Mouse (Mus musculus) kidney, postnatal 36 days (tissue): Measurements from ENCODE around the gene Pdgfd.
A peak's percentile ranks its signal among the peaks of the same experiment; 100 is the strongest.
"Not testable (repeated sequence)": the region's sequence is repeated elsewhere in the genome, so short reads cannot be mapped to it uniquely, and the experiment has no call there.

Source experiments
- DNase-seq, 2 experiments: peaks; one replicate each; pipeline ENCODE4 v3.0.0; 2021 to 2022; ENCODE audit warnings: mixed read lengths in 2 of 2

The Pdgfd gene

GRCm38 (mm10) chr9:6168391-6169037 is at the start of gene Pdgfd:
TSS of gene Pdgfd (plus strand) at chr9:6168584.
- peak; percentile 70 to 82 for DNase-seq

DNA sequence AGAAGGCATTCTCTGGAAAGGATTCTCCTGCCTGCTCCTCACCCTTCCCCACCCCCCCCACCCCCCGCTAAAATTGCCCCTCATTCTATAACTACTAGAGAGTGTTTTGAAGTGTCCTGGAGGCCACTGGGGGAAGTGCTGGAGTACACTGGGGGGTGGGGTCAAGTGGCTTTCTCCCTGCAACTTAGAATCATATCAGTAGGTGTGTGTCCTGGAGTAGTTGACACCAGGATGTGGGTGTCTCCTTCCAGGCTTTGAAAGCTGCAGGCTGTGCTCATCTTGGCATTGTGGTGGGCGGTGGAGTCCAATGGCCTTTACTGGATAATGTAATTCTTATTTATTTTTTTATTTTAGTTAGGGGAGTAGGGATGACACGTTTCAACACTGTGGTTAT is 651 bp downstream of the Pdgfd start:
- peak; percentile 15 to 21 for DNase-seq

GRCm38 (mm10) chr9:6170962-6171361 is 2.6 kb downstream of the Pdgfd start:
- DNase-seq, result peak in 1 of 2 experiments; percentile 26

DNA sequence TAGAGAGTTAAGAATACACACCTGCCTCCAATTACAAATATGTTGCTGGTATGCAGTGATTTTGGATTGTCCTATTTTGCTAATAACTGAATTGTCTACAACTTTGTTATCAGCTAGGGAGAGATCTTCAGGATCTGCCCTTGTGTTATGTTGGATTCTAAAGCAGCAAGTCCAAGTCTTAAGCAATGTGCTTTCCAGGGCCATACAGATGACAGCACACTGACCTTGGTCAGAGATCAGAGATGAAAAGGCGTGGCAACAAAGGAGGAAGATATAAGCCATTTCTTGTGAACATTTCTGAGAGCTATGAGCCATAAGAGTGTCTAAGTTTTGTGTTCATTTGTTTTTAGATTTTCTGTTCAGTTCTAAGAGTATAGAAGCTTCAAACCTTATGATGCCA is 4.9 kb downstream of the Pdgfd start:
- no peak for DNase-seq

DNA sequence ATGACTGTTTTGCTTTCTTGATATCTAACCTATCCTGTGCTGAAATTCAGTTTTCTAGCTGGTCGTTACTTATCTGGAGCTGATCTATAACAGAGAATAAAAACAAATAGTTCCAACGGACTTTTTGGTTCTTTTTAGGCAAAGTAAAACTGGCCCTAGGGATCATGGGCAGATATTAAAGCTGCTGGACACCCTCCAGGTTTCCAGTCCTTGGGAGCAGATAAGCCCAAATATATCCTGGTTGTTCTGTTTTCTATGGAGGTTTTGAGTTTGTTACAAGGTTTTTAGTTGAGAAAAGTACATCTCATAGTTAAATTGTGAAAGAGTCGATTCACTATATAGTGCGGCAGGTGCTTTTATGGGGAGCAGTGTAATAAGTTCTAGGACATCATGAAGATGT is 7.3 kb downstream of the Pdgfd start:
- no peak for DNase-seq

DNA sequence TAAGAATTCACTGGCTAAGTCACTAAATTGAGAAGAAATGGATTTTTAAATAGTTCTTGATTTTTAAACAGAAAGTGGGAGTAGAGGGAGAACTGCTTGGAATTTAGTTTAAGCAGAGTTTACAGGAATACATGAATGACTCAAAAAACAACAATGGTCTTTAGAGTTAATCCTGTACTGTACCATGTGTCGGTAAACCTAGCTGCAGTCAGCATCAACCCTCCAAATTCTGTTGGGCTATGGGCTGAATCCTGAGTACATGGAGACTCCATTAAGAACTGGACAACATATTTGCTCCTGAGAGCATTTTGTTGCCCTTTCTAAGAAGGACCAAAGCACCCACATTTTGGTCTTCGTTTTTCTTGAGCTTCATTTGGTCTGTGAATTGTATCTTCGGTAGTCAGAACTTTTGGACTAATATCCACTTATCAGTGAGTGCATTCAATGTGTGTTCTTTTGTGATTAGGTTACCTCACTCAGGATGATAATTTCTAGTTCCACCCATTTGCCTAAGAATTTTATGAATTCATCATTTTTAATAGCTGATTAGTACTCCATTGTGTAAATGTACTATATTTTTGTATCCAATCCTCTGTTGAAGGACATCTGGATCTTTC is 14.0 kb downstream of the Pdgfd start:
- no peak for DNase-seq

GRCm38 (mm10) chr9:6187955-6188354 is 19.6 kb downstream of the Pdgfd start:
- DNase-seq, result no peak

GRCm38 (mm10) chr9:6193352-6193751 is 25.0 kb downstream of the Pdgfd start:
- DNase-seq, result no peak

- DNase-seq, result no peak
These were observed 44.5 kb downstream of the Pdgfd start for GRCm38 (mm10) chr9:6212862-6213261.

DNA sequence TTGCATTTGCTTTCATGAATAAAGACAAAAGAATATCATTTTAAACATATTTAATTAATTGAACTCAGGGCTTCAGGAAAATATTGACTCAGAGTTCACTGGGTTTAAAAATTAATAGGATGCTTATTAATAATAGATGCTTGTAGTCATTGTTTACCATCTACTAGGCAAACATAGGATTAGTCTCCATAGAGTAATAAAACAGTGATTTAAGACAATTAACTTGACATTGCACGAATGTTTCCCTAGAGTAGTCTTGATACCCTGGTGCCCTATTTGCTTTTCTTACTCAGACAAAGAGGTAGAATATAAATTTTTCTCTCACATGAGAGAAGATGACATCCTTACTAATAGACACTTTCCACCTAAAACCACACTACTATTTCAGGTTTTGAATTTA is 49.1 kb downstream of the Pdgfd start:
- DNase-seq, result no peak

GRCm38 (mm10) chr9:6235982-6236381 is 67.6 kb downstream of the Pdgfd start:
- not testable (repeated sequence) for DNase-seq

DNA sequence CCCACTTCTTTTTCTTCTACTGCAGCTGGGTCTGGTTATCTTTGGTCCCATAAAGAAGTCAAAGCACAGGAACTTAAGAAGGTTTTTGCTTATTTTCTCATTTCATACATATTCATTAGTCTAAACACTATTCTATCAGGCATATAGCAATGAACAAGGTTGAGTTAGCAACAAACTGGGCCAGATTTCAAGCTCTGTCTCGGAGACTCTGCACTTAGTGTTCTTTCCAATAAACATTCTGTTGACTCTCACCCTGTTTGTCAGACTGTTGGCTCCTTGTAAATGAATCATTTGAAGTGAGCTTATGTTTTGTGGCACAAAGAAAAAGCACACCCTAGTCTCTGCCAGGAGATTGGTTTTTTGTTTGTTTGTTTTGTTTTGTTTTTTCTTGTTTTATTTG is 81.9 kb downstream of the Pdgfd start:
- DNase-seq, result peak in 1 of 2 experiments; percentile 1

DNA sequence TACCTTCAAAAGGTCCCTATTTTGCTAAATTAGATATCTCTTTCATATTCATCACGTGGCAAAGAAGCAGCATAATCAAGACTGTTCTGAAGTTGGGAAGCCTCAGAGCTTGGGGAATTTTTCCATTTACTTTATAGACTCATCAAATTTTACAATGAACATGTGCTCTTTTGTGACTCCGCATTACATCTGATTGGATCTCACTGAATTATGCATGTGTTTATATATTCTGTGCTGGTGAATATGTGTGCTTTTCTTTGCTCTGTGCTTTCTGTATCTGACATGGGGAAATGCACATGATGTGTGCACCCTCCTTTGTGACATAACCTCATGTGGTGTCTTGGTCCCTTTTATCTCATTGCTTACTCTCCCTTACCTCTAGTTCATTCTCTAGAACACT is 83.6 kb downstream of the Pdgfd start:
- no peak for DNase-seq

DNA sequence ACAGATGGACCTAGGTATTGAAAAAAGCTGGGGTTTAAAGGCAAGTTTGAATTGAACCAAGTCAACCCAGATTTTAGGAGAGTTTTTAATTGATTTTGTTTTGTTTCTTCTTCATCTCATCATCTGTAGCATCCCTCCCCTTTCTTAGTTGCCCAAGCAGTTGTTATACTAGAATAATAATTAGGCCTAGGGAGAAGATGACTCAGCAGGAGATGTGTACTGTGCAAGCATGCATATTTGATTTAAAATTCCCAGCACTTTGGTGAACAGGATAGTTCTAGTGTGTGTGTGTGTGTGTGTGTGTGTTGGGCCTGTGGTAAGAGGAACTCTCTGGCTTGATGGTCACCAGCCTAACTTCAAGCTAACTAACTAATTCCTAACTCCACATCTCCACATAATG is 88.7 kb downstream of the Pdgfd start:
- no peak for DNase-seq

DNA sequence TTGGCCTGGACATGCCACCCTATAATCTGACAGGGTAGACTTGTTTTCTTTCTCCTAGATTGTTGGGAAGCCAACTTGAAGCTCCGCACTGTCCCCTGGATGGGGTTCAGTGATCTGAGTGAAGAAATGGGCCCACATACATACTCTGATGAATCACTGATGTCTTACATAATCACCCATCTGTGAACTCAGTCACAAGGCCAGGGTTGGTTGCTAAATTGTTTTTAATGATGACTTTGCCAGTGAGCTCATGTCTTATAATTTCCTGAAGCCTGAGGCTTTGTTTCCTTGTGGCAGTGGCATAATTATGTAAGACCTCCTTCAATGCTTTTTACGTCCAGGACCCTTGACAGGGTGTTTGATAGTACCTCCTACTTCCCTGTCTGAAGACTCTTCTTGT is 96.4 kb downstream of the Pdgfd start:
- no peak for DNase-seq

DNA sequence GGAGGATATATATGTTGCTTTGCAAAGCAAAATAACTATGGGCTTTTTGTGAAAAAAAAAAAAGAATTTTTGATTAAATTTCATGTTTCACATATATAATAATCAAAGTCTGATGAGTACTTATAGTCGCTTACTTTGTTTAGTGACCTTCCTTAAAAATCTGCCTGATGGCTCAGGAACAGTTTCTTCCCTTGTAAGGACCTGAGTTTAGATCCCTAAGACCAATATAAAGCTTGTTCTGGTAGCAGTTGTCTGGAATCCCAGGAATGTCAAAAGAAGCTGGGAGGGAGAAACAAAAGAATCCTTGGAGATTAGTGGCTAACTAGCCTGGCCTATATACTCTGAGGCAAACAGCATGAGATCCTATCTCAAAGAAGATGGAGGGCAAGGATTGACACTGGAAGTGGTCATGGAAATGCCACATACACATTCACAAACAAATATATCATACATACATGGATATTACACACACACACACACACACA is 101.5 kb downstream of the Pdgfd start, which contains the start of gene Ddi1:
Ddi1 (minus strand) TSS at position 51 of the 485 bp plus-strand sequence.
- no peak for DNase-seq

DNA sequence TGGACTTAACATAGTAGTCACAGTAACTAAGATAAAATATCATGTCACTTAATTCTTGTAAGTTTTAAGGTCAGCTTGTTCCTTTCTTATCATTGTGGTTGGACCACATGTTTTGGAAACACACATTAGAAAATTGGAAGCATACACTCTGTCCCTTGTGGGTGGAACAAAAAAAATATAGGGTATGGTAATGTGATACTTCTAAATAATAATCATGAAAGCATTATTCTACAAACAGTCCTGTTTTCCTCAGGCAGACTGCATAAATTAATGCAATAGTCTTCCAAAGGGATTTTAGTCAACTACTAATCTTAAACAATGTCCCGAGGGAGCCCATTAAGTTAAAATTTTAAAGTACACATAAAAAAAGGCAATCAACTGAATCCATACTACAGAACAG is 108.0 kb downstream of the Pdgfd start:
- no peak for DNase-seq

DNA sequence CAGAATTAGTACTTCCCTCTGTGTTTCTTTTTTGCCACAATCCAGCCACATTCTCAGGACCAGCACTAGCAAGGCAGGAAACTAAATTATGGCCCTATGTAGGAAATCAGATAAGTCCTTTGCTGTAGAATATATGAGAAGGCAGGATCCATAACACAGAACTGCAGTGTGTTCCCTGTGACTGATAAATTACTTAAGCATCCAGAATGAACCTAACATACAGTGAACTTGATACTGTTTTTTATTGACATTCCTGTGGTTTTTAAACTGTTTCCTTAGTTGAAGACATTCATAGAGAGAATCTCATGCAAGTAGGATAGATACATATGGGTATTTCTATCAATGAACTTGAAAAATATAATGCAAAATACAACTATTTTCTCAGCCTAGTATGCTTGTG is 109.1 kb downstream of the Pdgfd start:
- no peak for DNase-seq

DNA sequence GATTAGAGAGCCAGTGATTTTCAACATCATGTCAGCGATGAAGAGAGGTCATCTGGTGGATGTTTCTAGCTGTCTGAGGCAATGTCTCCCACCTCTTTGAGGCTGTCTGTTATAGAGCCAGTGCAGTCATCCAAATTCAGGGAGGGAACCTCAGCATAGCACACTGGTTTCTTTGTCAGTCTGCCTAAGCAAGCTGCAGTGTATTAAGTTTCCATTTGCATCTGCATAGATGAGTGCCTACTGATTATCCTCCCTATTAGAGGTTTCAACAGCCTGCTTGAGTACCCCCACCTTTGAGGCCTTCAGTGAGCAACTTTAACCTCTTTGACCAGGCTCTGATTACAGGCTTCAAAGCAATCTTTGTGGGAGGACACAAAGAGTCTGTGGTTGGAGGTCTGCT is 118.4 kb downstream of the Pdgfd start:
- DNase-seq, result no peak

DNA sequence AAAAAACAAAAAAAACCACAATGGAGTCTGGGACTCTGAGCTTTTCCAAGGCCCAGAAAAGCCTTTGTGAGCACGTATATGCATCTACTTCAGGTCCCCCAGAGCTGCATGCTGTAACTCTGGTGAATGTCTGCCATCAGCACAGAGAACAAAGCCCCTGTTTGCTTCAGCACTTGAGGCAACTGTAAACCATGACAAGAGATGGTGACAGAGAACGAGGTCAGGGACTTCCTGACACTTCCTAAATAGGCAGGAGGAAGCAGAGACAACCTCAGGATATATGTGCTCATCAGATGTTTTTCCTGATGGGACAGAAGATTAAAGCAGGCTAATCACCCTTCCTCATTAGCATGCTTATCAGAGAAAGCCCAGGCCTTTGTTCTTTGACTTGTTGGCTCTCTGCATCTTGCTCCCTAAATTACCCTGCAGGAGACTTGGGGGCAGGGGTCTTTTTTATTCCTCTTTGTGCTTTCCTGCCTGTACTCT is 120.9 kb downstream of the Pdgfd start:
- no peak for DNase-seq

DNA sequence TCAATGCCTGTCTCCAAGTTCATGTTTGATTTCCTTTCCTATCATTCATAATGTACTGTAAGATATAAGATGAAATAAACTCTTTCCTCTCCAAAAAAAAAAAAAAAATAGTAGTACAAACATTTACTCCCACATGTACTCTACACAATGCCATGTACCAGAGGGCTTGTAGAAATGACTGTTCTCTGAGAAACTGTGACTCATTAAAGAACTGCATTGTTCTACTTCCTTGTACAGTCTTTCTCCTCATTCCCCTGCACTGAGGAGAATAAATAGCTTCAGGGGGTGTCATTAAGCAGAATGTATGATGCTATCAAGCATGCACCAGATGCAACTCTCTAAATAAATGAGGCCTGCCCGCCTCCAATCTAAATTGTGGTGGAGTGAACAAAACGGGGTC is 130.2 kb downstream of the Pdgfd start:
- no peak for DNase-seq

- DNase-seq, result no peak
These were observed 133.7 kb downstream of the Pdgfd start for GRCm38 (mm10) chr9:6302050-6302449.

GRCm38 (mm10) chr9:6304590-6304989 is 136.2 kb downstream of the Pdgfd start:
- DNase-seq, result no peak

DNA sequence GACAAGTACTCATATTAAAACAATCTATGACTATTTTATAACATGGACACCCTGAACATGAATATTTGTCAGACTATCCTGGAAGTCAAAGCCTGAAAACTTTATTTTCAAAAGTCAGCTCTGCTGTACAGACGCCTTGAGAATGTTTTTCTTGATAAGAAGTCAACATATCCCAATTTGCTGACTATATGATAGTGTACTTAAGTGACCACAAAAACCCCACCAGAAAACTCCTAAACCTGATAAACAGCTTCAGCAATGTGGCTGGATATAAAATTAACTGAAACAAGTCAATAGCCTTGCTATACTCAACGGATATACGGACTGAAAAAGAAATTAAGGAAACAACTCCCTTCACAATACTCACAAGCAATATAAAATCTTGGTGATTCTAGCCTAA is 137.5 kb downstream of the Pdgfd start:
- DNase-seq, result no peak

DNA sequence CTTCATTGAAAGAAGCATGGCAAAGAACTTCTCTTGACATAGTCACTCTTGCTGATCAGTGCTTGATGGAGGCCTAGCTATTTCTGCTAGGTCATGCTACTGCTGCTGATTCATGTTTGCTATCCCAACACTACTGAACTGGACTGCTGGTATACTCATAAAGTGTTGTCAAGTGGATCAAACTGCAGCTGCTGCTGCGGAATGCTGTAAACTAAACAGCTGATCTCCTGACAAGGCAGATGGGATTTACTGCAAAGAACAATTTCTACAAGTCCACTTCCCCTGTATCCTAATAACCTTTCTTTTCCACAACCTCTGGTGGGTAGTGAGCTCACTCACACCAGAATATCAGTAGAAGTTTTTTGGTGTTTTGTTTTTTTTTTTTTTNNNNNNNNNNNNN is 148.7 kb downstream of the Pdgfd start:
- DNase-seq, result no peak
